Mouse (Mus musculus) lung, adult 2 months (tissue): ENCODE measurements at regions not wholly inside any gene's neighbourhood (a gene's known extent, or its start where the extent isn't known, plus 50 kb on each side); places are given as distances from the start of the nearest gene placed in this dataset.

ENCODE experiments used
- DNase-seq: peaks from one replicate; pipeline ENCODE4 v3.0.0; 2022
- H3K4me1 ChIP-seq: fragments of 200-500 bp; 2 replicates; pipeline ENCODE4 v1.6.1; 2011; ENCODE audit warnings: low read length; ENCODE audit not compliant: control insufficient read depth, insufficient read depth
- H3K4me3 ChIP-seq: fragments of 200-500 bp; replicated peaks from 2 replicates; pipeline ENCODE3; 2011; ENCODE audit warnings: low read depth, mild to moderate bottlenecking, control low read depth, low read length; ENCODE audit errors: extremely low read depth
- CTCF ChIP-seq: fragments of 200-500 bp; IDR thresholded peaks from 2 replicates; pipeline ENCODE4 v1.5.1; 2011; ENCODE audit warnings: mild to moderate bottlenecking, low read length, control low read depth; ENCODE audit not compliant: insufficient read depth
- POLR2A ChIP-seq: fragments of 200-500 bp; IDR thresholded peaks from 2 replicates; pipeline ENCODE4 v1.6.1; 2011; ENCODE audit warnings: low read depth, mild to moderate bottlenecking, control low read depth, low read length, borderline replicate concordance; ENCODE audit errors: extremely low read depth
- WGBS: fragments of 180-500 bp; shearing (Covaris S2); methylation state at CpG from one replicate; pipeline ENCODE4 v1.1.7; 2018; 5-methylcytosine and 5-hydroxymethylcytosine counted together

GRCm38 (mm10) chr9:61662055-61663028 lies 252.0 kb downstream of the Rplp1 start:
- no peak for TF ChIP-seq CTCF
- no peak for TF ChIP-seq POLR2A
- 47% methylated on average over 12 of the region's 12 CpGs for WGBS
- DNase-seq = no peak
- no peak overlapping the region for H3K4me3 ChIP-seq
- no peaks in the 10 kb centered on the region; the same call in 1 of the 2 replicates for H3K4me1 ChIP-seq

DNA sequence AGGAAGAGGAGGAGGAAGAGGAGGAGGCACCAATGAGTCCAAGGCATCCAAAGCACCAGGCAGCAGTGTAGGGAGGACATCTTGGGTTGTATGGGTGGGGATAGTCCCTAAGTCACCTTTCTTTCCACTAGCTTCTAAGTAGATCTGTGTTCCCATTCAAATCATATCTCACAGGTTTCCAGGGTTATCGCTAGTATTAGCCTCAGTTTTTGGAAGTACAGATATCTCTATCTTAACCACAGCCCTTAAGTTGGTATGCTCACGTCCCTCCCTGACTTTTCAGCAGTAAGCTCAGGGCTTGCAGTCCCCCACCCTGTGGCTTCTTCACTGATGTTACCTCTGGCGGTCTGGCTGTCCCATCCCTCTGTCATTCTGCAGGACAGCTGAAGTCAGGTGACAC lies 254.2 kb downstream of the Rplp1 start:
- H3K4me3 ChIP-seq = no peak overlapping the region
- TF ChIP-seq POLR2A (no peak), CTCF (no peak)
- WGBS = 83% methylated on average over 3 of the region's 3 CpGs
- H3K4me1 ChIP-seq = no peaks in the 10 kb centered on the region; the same call in 1 of the 2 replicates
- no peak for DNase-seq

GRCm38 (mm10) chr9:61657996-61658395 lies 256.3 kb downstream of the Rplp1 start:
- Histone ChIP-seq H3K4me1 (no peaks in the 10 kb centered on the region; the same call in 1 of the 2 replicates), H3K4me3 (no peak overlapping the region)
- WGBS = 81% methylated on average over 8 of the region's 8 CpGs
- TF ChIP-seq POLR2A (no peak), CTCF (no peak)
- DNase-seq = no peak

GRCm38 (mm10) chr9:61655433-61655981 lies 258.8 kb downstream of the Rplp1 start:
- Histone ChIP-seq H3K4me3 (no peak overlapping the region), H3K4me1 (no peaks in the 10 kb centered on the region)
- 34% methylated on average over 9 of the region's 9 CpGs for WGBS
- TF ChIP-seq CTCF (no peak), POLR2A (no peak)
- peak; percentile 49 for DNase-seq

DNA sequence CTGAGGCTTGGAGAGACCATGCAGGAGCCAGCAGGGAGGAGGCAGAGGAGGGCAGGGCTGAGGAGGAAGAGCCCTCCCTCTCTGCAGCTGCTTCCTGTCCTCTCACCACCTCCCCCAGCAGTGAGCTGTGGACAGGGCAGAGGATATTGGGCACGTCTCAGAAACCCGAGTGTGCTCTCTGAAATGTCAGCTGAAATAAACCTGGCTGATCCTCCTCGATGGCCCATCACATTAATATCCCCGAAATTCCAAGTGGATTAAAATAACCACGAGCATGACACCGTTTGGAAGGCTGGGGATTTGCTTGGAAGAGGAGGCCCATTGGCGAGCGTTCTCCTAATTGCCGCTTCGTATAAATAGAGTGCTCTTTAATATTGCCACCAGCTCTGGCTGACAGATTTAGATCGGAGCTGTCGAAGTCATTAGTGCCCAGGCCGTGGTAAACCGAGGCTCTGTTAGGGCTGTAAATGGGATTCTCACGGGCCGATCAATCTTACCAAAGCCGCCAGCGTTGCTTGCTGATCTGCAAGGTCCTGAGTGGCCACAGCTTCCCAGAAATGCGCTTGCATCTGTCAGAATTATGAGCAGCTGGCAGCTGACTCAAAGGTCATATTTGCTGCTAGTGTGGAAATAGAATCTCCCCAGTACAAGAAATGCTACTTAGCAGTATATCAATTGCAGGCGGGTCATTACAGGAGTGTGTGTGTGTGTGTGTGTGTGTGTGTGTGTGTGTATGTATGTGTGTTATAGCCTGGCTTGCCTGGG lies 268.5 kb downstream of the Rplp1 start:
- H3K4me1 ChIP-seq = no peaks in the 10 kb centered on the region
- no peak for DNase-seq
- TF ChIP-seq CTCF = no peak
- no peak for TF ChIP-seq POLR2A
- WGBS = 49% methylated on average over 20 of the region's 20 CpGs
- no peak overlapping the region for H3K4me3 ChIP-seq

- Histone ChIP-seq H3K4me3 (no peak overlapping the region), H3K4me1 (no peaks in the 10 kb centered on the region)
- no peak for TF ChIP-seq CTCF
- no peak for TF ChIP-seq POLR2A
- DNase-seq = no peak
- WGBS = 83% methylated on average over 3 of the region's 3 CpGs
These were observed 268.6 kb downstream of the Tle3 start for GRCm38 (mm10) chr9:61640739-61641138.

DNA sequence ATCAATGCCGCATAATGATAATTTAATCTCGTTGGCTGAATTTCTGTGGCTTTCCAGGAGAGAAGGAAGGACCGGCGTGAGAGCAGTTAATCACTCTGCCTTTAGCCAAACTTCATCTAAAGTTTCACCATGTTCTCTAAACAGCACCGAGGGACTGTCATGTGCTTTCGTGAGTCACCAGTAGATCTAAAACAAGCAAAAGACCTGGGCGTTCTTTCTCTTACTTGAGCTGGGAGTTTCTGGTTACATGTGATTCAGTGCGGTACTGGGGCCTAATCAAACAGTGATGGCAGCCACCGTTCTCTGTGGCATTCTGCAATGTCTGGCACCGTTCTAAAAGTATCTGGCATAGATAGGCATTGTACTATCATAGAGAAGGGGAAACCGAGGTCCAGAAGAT lies 266.7 kb downstream of the Tle3 start:
- Histone ChIP-seq H3K4me1 (no peaks in the 10 kb centered on the region), H3K4me3 (no peak overlapping the region)
- 88% methylated on average over 11 of the region's 11 CpGs for WGBS
- no peak for DNase-seq
- no peak for TF ChIP-seq CTCF
- TF ChIP-seq POLR2A = no peak

DNA sequence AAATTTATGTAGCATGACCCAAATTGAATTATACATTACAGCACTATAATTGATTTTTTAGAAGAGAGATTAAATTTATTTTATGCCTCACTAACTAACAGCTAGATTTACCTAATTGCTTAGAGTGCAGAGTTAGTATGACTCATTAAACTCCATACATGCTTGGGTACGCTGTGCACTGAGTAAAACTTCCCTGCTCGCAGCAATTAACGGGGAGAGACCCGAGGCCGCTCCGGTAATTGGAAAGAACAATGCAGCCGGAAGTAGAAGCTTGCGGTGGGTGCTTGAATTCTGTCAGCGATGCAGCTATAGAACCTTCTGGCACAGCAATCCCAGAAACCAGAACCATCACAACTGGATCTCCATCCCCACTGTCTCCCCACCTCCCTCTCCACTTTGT lies 261.8 kb downstream of the Tle3 start:
- Histone ChIP-seq H3K4me3 (no peak overlapping the region), H3K4me1 (no peaks in the 10 kb centered on the region)
- no peak for TF ChIP-seq POLR2A
- no peak for TF ChIP-seq CTCF
- no peak for DNase-seq
- WGBS = 87% methylated on average over 9 of the region's 9 CpGs

- TF ChIP-seq CTCF (no peak), POLR2A (no peak)
- no peak for DNase-seq
- 79% methylated on average over 3 of the region's 3 CpGs for WGBS
- Histone ChIP-seq H3K4me3 (no peak overlapping the region), H3K4me1 (no peaks in the 10 kb centered on the region)
These were observed 260.4 kb downstream of the Tle3 start for GRCm38 (mm10) chr9:61632602-61633001.

- no peak for TF ChIP-seq CTCF
- TF ChIP-seq POLR2A = no peak
- WGBS = 86% methylated on average over 7 of the region's 7 CpGs
- DNase-seq = no peak
- Histone ChIP-seq H3K4me3 (no peak overlapping the region), H3K4me1 (no peaks in the 10 kb centered on the region)
These were observed 258.9 kb downstream of the Tle3 start for GRCm38 (mm10) chr9:61631097-61631496.
